Mouse (Mus musculus): ENCODE results near the gene Slc7a11.
A peak's percentile ranks its signal among the peaks of the same experiment; 100 is the strongest.

Gene Slc7a11

DNA sequence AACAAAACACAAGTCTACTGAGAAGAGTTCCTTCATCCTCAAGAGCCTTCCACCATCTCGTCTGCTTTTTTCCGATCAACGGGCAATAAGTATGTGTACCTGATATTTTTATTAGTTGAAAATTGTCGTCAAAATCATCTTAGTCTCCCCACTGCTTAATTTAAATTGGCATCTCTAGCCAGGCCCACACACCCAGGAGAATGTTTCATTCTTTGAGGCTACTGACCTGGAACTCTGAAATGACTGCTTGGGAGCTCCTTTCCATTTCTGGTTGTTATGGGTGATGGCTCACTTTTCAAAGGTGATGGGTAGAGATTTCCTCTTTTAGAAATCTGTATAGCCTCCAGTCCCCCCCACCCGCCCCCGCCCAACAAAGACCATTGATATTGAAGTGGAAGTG lies 54.6 kb downstream of the Slc7a11 start:
- DNase-seq: no peak

DNA sequence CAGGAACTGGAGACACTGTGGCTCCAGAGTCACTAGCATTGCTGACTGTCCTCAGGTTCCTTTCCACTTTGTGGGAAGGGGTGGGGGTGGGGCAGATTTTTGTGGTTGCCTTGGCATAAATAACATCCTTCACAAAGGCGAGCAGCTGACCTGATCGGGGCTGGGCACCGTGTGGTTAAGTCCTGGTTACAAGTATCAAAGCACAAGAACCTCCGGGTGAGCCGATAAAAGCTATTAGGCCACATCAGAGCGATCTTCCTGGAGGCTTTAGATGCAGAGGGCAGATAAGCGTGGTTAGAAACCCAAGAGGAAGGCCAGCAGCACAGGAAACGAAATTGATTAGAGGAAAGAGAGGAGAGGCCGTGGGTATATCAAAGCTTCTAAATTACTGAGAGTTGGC lies 55.1 kb downstream of the Slc7a11 start:
- DNase-seq: no peak

DNA sequence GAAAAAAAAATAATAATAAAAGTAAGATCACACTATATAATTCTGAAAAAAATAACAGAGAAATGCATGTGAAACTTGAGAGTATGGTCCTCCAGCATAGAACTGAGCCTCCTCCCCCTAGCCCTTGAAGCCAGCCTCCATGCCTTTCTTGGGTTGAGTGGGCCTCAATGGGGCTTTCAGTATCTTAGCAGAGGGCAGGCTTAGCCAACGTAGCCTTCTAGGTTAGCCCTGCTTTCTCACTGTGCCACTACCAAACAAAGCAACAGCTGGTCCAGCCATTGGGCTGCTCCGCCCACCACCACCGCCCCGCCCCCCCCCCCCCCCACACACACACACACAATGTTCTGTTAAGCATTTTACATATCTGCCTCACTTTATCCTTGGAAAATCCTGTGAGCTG lies 56.1 kb downstream of the Slc7a11 start:
- DNase-seq: no peak

DNA sequence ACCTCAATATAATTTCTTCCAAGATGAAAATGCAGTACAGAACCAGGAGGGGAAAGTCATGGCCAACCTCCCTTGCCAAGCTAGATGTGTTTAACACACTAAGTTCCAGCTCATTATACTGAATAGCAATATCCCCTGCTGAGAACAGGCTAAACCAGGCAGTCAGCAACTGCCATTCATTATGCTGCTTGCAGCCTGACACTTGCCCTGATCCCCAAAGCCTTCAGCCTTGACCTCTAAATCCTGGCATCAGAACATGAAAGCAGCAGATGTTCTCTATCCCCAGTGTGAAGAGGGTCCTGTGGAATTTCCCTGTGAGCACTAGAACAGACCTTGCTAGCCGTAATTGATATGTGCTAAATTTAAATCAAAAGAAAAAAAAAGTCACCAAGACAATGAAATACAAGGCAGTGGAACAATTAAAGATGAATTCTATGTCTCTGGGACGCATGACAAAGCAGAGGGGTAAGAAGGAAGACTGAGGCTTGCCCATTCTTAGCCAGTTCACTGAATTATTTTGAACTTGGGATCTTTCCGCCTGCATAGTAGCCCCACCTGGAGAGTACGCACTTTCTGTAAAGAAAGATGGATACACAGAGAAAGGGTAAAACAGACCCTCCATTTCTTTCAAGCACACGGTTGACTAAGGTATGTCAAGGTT lies 56.7 kb downstream of the Slc7a11 start:
- no peak for DNase-seq

DNA sequence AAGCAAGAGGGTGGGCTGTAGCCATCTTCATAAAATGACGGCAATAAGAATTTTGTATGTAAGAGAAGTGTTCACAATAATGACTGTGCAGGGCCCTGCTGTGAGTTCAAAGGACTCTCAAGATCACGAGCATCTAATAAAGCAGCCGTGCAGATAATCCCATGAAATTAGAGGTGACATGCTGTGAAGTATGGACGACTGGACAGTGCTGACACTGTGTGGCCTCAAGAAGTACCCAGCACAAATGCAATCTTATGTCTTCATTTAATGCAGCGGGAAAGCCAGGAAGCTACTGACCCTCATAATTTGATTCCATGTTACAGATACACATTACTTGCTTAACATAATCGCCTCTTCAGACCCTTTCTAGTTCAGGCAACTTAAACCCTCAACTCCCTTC lies 57.3 kb downstream of the Slc7a11 start:
- no peak for DNase-seq

DNA sequence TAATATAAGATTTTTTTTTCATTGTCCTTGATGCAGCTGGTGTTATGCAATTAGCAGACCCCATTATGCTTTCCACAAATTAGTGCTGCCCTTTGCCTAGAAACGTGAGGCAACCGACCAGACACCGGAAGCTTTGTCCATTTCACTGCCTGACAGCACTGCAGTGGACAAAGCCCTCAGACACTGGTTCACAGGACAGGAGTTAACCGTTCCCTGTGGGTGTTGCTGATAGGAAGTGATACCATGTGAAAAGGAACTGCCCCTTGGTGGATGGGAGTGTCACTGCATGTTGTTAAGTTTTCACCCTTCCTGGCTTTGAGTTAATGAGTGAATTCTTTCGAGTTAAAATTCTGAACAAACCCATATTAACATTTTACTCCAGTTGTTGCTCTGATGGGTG lies 60.7 kb downstream of the Slc7a11 start:
- DNase-seq: peak in 1 of 2 experiments; percentile 11

DNA sequence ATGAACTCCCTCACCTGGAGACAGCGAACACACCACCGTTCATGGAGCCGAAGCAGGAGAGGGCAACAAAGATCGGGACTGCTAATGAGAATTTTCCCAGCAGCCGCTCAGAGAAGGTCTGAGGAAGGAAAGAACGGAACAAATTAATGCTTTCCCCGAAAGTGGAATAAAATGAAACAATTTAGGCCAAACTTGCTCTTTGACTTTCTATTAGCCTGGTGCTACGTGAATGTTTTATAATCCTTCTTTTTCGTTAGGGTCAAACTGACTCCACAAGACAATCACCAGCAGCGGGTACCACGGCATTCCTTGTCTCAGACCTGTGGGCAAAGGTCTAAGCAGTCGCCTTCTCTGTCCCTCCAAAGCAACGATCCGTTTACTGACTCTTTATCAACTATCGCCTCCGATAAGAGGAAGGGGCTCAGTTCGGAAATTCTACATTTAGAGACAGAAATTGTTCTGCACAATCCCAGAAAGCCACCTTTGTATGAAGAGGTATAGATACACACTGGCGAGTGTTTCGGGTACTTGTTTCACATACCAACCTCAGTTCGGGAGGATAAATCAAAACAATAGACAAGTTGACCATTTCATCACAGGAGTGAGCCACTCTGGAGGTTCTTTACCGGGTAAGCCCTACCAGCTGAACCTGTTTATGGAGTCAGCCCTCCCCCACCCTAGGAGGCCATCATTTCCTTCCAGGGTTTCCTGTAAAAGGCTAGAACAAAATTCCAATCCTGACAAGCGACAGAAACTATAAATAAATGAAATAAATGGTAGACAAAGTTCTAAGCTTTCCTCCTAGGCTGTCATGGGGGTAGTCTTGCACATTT lies 61.3 kb downstream of the Slc7a11 start:
- DNase-seq: peak in 1 of 2 experiments; percentile 15

DNA sequence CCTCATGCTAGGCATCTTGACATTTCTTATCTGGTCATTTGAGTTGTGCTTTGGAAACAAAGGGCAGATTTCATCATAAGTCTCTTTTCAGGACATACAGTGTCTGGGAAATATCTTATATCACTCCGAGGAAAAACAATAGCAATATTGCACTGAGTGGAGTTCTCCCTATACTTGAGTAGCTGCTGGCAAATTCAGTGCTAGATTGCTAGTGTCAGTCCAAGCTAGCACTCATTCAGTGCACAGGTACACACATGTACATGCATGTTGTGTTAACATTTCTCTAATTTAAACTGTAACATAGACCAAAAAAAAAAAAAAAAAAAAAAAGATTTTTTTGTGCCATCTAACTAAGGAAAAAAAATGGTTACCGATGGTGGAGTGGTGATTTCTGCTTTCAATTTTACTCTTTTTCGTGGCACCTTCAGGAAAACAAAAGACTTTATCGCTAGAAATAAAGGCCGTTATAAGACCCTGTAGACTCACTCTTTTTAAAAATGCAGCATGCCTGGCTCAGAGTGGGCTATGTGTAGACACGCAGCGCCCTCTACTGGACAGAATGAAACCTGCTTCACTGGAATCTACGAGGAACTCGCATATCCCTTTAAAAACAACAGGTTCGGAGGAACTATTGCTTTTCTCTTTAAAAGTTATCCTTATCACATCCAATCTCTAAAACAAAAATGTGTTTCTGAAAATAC lies 62.1 kb downstream of the Slc7a11 start:
- DNase-seq: peak; percentile 51 to 69

DNA sequence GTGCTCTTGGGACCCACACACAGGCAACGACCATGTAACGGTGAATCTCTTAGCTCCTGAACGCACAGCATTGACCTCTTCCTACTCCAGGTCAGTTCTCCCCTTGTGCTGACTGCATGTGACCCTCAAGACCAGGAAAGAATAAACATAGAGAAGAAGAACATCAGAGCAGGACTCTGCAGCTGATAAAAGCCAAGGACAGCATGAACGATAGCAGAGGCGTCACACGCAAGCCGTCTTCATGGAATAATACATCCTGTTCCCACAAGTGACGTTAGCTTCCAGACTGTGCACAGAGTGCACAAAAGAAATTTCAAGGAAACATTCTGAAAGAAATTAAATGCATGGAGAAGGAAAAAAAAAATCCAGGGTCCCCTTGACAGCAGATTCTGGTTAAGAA lies 63.5 kb downstream of the Slc7a11 start:
- DNase-seq: no peak

DNA sequence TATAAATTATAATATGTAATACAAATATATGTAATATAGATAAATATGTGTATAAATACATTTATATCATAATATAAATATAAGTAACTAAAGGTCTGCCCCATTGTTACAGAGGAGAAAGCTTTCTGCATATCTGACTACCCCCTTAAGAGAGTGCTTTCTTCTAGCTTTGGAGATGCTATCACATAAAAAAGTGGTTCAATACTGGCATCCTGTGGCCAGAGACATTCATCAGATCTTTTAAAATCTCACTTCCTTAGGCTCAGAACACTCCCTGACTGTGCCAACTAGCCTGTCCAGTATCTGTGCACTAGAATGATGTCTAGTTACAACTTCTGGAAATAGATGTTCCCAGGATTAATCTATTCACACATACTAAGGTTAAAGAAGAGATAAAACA lies 67.9 kb downstream of the Slc7a11 start:
- no peak for DNase-seq

DNA sequence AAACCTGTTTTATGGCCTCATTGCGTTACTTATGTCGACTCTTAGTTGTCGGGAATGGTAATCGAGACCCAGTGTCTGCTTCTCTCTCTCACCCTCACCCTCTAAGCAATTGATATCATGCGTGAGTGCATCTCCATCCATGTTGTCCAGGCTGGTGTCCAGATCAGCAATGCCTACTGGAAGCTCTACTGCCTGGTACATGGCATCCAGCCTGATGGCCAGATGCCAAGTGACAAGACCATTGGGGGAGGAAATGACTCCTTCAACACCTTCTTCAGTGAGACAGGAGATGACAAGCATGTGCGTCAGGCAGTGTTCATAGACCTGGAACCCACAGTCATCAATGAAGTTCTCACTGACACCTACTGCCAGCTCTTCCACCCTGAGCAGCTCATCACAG lies 73.6 kb downstream of the Slc7a11 start:
- DNase-seq: no peak

DNA sequence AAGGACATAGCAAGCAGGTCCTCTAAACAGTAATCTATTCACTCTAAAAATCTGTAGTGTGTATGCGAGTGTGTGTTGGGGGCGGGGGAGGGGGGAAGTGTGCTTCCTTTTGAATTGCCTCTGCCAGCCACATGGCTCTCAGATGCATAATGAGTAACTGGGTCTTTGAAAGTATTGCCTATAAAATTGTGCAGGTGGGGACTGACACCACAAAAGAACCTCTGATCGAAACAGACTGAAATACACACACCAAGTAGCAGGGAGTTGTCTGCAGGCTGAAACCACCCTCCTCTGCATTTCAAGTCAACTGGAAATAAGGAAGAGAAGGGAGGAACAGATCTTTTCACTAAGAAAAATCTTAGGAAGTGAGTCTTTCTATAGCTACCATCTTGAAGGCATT lies 76.2 kb downstream of the Slc7a11 start:
- no peak for DNase-seq

DNA sequence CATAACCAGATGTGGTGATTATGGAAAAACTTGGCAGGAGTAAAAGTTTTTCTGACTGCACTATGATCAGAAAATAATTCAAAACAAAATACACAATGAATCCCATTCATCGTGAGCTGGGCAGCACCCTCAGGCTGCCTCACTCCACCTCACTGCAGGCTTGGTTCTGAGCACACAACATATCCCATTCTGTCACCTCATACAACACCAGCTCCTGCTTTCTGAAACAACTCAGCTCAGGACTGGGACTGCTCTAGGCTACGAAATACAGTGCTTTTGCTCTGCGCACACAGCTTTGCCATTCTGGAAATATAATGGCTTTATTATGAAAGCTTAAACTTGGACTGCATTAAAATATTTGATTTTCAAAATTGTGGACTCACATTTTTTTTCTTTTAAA lies 79.8 kb downstream of the Slc7a11 start:
- DNase-seq: no peak

DNA sequence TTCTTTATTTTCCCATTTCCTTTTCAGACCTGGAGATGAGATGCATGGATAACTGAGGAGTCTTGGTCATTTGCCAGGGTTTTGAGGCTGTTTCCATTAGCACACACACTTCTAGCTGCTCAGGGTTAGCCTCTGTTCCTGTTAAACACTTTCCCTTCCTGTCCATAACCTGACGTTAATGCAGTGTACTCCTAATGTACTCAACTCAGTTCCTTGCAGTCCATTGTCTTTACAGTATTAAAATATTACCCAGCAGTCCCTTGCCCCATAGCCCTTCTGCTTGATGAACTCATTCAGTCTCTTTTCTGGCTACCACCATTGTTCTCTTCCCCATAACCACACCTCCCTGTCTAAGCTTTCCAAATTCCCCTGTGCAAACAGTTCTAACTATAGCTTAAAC lies 96.3 kb downstream of the Slc7a11 start:
- no peak for DNase-seq

DNA sequence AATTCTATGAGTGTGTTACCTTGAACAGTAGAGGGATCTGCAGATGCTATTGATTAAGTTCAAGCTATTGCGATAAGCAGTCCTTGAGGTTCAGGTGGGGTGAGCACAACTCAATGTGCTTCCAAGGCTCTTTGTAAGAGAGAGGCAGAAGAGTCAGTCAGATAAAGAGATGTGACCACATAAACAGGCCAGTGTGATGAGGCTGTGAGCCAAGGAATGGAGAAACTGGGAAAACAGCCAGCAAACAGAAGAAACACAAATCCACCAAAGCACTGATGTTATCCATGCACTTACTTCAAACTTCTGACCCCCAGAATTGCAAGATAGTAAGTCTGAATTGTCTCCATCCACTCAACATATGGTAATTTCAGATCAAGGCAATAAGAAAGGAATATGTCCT lies 99.0 kb downstream of the Slc7a11 start:
- DNase-seq: no peak

DNA sequence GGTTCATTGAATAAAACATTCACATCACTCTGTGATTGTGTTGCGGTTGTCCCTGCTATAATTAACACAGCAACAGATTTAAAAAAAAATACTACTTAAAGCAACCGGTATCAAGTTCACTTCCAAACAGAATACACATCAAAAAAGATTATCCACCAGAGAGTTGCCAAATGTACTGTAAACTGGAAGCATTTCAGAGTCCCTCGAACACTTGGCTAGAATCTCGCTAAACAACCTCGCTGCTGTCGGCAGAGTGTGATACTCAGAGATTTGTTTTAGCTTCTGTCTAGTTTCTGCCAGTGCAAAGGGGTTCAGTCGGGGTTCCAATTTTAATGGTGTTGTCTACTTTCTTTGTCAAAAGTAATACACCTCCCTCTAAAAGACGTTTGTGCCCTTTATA lies 118.9 kb downstream of the Slc7a11 start:
- DNase-seq: no peak

DNA sequence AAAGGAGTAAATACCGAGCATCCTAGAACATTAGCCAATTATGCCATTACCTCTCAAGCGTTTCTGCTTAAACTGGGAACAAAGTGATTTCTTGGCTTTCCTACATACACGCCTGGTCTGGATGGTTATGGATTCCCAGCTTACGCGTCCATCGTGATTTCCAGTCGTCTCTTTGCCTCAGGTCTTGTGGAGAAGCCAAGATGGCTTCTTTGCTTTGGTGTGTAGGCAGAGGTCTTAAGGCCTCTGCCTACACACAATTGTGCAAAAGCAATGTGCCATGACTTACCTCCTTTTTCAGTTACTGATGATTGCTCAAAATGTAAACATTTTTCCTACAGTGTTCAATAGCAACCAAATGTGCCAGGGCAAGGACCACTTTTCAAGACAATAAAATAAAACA lies 119.5 kb downstream of the Slc7a11 start:
- no peak for DNase-seq

DNA sequence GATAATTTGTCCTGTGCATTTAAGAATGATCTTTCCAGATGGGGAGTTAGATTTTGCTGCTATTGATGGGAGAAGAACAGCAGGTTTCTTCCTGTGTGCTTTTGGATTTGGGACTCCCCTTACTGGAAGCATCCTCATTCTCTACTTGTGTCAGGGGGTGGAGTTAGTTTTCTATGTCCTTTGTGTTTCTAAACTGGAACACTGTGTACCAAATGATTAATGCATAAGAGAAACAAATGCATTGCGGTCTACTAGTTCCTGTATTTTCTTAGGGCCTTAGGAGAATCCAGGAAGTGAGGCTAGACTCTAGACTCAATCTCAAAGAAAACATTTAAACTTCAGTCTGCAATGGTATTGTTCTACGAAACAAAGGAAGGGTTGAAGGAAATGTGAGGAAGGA lies 122.6 kb downstream of the Slc7a11 start:
- no peak for DNase-seq

DNA sequence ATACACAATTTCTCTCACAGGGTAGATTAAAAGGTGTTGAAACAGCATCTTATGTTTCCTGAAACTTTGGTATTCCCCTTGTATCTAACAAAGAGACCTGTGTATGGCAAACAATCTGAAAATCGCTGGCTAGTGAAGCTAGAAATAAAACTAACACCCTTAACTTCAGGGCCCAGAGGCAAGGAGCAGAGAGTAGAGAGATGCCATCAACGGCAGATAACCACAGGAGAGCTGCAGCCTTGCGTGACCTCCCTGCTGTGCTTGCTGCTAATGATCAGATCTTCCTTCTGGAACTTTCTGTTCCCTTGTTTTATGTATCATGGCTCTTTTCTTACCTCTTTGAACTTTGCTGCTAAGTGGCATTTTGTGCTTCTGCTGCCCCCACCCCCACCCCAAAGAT lies 125.3 kb downstream of the Slc7a11 start:
- no peak for DNase-seq

DNA sequence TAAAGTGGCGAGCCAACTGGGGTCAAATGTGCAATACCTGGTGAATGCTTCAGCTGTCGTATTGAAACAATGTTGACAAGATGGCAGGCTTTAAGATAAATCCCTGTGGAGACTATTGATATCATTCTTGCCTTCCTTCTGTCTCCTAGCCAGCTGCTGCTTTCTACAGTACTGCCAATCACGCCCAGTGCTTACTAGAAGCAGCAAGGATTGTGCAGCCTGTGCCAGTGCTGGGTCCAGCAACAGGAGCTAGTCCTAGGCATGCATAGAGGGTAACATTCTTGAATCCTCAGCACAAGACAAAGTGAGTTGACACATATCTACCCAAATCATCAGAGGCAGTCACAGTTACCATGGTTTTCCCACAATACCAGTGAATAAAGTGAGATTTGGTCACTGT lies 129.6 kb downstream of the Slc7a11 start:
- DNase-seq: no peak

DNA sequence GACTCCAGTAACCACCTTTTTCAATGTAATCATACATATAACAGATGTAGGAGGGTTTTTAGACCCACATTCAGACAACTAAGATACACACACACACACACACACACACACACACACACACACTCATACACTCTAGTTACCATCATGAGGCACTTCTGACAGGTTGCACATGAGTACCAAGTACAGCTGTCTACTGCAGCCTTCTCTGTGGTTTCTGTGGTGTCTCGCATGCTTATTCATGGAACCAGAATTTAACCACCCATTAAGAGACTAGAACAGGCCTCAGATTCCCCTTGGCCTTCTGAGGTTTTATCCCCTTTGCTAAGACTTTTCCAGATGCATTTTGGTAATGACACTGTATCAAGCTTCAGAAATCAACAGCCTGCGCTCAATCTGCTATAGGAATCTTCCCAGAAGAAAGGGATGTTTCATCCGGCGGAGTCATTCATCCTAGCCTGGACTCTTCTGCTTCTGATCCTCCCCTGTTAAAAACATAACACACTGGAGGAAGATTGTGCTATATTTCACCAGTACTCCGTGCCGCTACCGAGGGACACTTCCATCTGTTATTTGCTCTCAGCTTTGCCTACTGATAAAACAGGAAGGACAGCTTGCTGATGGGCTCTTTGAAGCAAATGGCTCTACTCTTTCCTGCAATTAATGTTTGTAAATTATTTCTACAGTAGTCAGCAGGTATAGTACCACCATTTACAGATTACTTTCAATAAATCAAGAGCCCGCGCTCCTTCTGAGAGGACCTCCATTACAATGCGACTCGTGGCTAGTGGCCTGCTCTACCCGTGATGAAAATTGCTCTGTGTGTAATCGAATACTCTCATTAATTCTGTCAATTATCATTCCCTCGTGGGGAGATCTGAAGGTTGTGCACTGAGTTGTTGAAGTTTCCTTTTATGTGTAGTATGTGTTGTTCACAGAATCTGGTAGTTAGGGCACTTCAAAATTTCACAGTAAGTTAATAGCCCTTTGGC lies 135.8 kb downstream of the Slc7a11 start:
- DNase-seq: no peak

DNA sequence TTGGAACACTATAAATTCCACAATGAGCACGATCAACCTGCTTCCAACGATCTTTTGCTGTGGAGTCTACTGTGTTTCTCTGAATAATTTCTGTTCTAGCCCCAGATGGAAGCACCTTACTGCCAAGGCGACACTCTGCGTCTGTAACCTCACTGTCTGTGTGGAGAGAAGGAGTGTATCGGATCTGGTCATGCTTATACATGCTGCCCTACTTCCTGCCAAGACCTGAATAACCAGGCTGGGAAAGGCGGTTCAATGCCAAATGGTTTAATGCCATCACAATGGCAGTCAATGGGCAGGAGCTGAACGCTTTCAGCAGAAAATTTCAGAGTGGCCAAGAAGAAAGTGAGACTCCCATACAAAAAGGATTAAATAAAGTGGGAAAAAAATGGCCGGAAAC lies 137.1 kb downstream of the Slc7a11 start:
- DNase-seq: no peak

DNA sequence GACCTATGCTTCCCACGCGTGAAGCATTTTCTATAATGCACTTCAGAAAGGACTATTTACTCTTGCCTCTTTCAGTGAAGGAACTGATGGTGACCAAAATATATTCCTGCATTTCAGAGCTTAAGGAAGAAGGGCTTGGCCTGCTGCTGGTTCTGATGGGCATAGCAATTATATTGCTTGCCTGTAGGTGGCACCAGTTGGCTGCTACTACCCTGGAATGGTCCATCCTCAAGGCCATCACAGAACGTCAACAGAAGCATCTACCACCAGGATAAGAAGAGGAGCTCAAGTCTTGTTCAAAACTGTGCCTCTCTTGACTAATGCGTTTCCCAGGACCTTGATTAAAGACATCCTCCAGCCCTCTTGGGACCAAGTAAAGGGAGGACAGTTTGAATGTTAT lies 139.3 kb downstream of the Slc7a11 start:
- DNase-seq: peak in 1 of 2 experiments; percentile 19
